In the genomic region with DNA sequence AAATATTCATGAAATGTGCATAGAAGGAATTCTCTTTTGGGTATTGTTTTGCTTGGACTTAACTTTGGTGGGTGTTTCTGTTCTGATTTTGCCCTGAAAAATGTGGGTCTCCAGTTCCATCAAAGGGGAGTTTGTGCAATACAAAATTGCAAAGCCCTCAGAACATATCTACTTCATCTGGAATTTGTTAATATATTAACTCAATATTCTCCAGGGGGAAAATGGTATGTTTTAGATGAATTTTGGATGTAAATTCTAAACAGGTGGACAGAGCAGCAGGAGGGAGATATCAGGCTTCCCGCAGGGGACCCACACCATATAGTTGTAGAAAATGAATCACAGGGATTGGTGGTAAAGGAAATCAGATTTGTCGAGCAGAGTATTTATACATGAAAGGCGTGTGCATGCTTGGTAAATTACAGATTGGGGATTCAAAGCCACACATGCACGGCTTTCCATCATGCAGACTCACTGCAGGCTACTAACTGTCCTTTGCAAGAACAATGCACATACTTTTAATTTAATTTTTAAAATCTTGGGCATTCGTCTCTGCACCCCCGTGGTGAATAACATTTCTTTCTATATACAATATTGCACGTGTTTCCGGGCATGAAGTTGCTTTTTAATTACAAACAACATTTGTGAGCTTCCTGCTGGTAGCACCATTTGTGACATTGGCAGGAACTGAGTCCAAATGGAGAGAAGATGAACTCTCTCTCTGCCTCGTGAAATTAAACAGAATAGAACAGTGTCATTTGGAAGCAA, we compare ENCODE assay signal across 14 mouse cellular contexts.
A peak's percentile ranks its signal among the peaks of the same experiment; 100 is the strongest.
DNase-seq lines count a peak whose midpoint lies in the region; ATAC-seq and TF ChIP-seq lines count a peak whose summit lies in the region.
"Had no signal": no experiment of that assay in that cellular context is flagged by ENCODE, and none has a peak within 500 bp of the region (broad histone marks: within the 10 kb centered on the region; RNA-seq: fewer than 3 reads in every experiment).

No protein-coding gene starts in this region.

- no peaks in the 10 kb centered on the region for H3K27me3 ChIP-seq in hindbrain, postnatal 0 days (ENCODE audit: insufficient read depth, low read length)
- no peaks in the 10 kb centered on the region for H3K27me3 ChIP-seq in hindbrain, embryonic 11.5 days (ENCODE audit: control insufficient read depth, insufficient read depth, low read length)
- no peaks in the 10 kb centered on the region for H3K27me3 ChIP-seq in cerebellum, adult 2 months (ENCODE audit: control insufficient read depth, insufficient read depth, low read length)
- H3K27me3 ChIP-seq in embryonic facial prominence, embryonic 13.5 days, result peaks cover 9% of the 10 kb centered on the region; the same call in 1 of the 2 replicates
- H3K27me3 ChIP-seq: hindbrain, embryonic 15.5 days; midbrain, embryonic 13.5 days had no signal

- H3K36me3 ChIP-seq in hindbrain, postnatal 0 days (ENCODE audit: insufficient read depth, low read length), result no peaks in the 10 kb centered on the region
- H3K36me3 ChIP-seq in hindbrain, embryonic 11.5 days (ENCODE audit: control insufficient read depth, insufficient read depth, low read length), result no peaks in the 10 kb centered on the region
- no peaks in the 10 kb centered on the region for H3K36me3 ChIP-seq in embryonic facial prominence, embryonic 13.5 days
- H3K36me3 ChIP-seq: hindbrain, embryonic 15.5 days; midbrain, embryonic 13.5 days had no signal

- H3K4me1 ChIP-seq in hindbrain, postnatal 0 days (ENCODE audit: insufficient read depth, low read length), result peaks cover 8% of the 10 kb centered on the region; the same call in 1 of the 2 replicates
- H3K4me1 ChIP-seq in hindbrain, embryonic 11.5 days (replicated peaks; ENCODE audit: control insufficient read depth, insufficient read depth, low read length), result no peaks in the 10 kb centered on the region
- peaks cover 11% of the 10 kb centered on the region; the same call in 1 of the 2 replicates for H3K4me1 ChIP-seq in cerebellum, adult 2 months (ENCODE audit: control insufficient read depth, insufficient read depth, low read length)
- H3K4me1 ChIP-seq in embryonic facial prominence, embryonic 13.5 days, result peaks cover 37% of the 10 kb centered on the region

- no peak overlapping the region for H3K4me3 ChIP-seq in hindbrain, postnatal 0 days (ENCODE audit: low read length)
- no peak overlapping the region for H3K4me3 ChIP-seq in hindbrain, embryonic 11.5 days (ENCODE audit: low read depth, low read length)
- no peak overlapping the region for H3K4me3 ChIP-seq in cerebellum, adult 2 months (replicated peaks; ENCODE audit: insufficient read depth, low read depth, low read length)
- H3K4me3 ChIP-seq in embryonic facial prominence, embryonic 13.5 days, result no peak overlapping the region
- H3K4me3 ChIP-seq: erythroblast, embryonic 14.5 days; hindbrain, embryonic 15.5 days; midbrain, embryonic 13.5 days had no signal

- DNase-seq in hindbrain, postnatal 0 days (ENCODE audit: low spot score), result peak; percentile 22
- no peak for DNase-seq in hindbrain, embryonic 11.5 days (ENCODE audit: low spot score)
- DNase-seq in brain, embryonic 14.5 days (ENCODE audit: low read depth), result peak; percentile 44
- DNase-seq in cerebellum, adult 2 months, result peak; percentile 68 to 87
- no peak for DNase-seq in thymus, postnatal 0 days (ENCODE audit: low spot score)
- no peak for DNase-seq in kidney, postnatal 4 days
- DNase-seq: gastrocnemius, postnatal 10 days; liver; lung, postnatal 36 days had no signal

- no peak overlapping the region for H3K27ac ChIP-seq in hindbrain, postnatal 0 days
- H3K27ac ChIP-seq in hindbrain, embryonic 11.5 days (ENCODE audit: low read depth, low read length), result no peak overlapping the region
- H3K27ac ChIP-seq in cerebellum, adult 2 months (ENCODE audit: insufficient read depth, low read length), result no peak overlapping the region
- H3K27ac ChIP-seq in embryonic facial prominence, embryonic 13.5 days, result 0 out of 2 replicates have a peak overlapping the region, but pooled peaks have one; percentile 39
- H3K27ac ChIP-seq: kidney, postnatal 0 days had no signal

- peak overlapping the region; percentile 8; the same call in 1 of the 2 replicates for H3K4me2 ChIP-seq in hindbrain, postnatal 0 days (ENCODE audit: low read depth, low read length)
- no peak overlapping the region for H3K4me2 ChIP-seq in hindbrain, embryonic 11.5 days (replicated peaks; ENCODE audit: low read depth, low read length)
- peak overlapping the region; percentile 27 for H3K4me2 ChIP-seq in embryonic facial prominence, embryonic 13.5 days
- H3K4me2 ChIP-seq: hindbrain, embryonic 15.5 days; midbrain, embryonic 13.5 days had no signal

- no peak for TF ChIP-seq CTCF in hindbrain, postnatal 0 days (IDR thresholded peaks at IDR 0.05; ENCODE audit: low read depth)
- TF ChIP-seq CTCF in brain, embryonic 14.5 days (IDR thresholded peaks at IDR 0.05; ENCODE audit: borderline replicate concordance, extremely low read depth, insufficient read depth, insufficient read length), result no peak
- TF ChIP-seq CTCF in cerebellum, adult 2 months (IDR thresholded peaks at IDR 0.05; ENCODE audit: borderline replicate concordance, insufficient read depth, low read depth, low read length), result no peak

- no peak for TF ChIP-seq POLR2A in brain, embryonic 14.5 days (IDR thresholded peaks at IDR 0.05; ENCODE audit: borderline replicate concordance, extremely low read depth, insufficient read depth, insufficient read length, poor library complexity, severe bottlenecking)
- TF ChIP-seq POLR2A in cerebellum, adult 2 months (IDR thresholded peaks at IDR 0.05; ENCODE audit: borderline replicate concordance, insufficient read depth, low read length), result no peak

- H3K9me3 ChIP-seq in hindbrain, postnatal 0 days (ENCODE audit: low read length), result no peaks in the 10 kb centered on the region
- no peaks in the 10 kb centered on the region for H3K9me3 ChIP-seq in hindbrain, embryonic 11.5 days (ENCODE audit: control insufficient read depth, low read length)
- no peaks in the 10 kb centered on the region for H3K9me3 ChIP-seq in embryonic facial prominence, embryonic 13.5 days
- H3K9me3 ChIP-seq: hindbrain, embryonic 15.5 days; midbrain, embryonic 13.5 days had no signal

- 42% methylated on average over 9 of the region's 9 CpGs for whole genome bisulfite sequencing in hindbrain, postnatal 0 days
- WGBS in hindbrain, embryonic 11.5 days, result 68% methylated on average over 9 of the region's 9 CpGs
- WGBS in cerebellum, adult 2 months, result 7% methylated on average over 9 of the region's 9 CpGs
- 21% methylated on average over 9 of the region's 9 CpGs for WGBS in embryonic facial prominence, embryonic 13.5 days

- no peak overlapping the region for H3K9ac ChIP-seq in hindbrain, postnatal 0 days (replicated peaks; ENCODE audit: low read length)
- H3K9ac ChIP-seq in hindbrain, embryonic 11.5 days (ENCODE audit: low read depth, low read length), result no peak overlapping the region
- H3K9ac ChIP-seq in embryonic facial prominence, embryonic 13.5 days, result no peak overlapping the region
- H3K9ac ChIP-seq: hindbrain, embryonic 15.5 days; midbrain, embryonic 13.5 days had no signal

- ATAC-seq in hindbrain, postnatal 0 days, result no peak
- ATAC-seq in hindbrain, embryonic 11.5 days (ENCODE audit: low FRiP score), result no peak
- peak; percentile 59; the same call in 1 of the 2 replicates for ATAC-seq in embryonic facial prominence, embryonic 13.5 days (ENCODE audit: insufficient number of reproducible peaks, insufficient read depth, low FRiP score, low TSS enrichment, low read depth)

Comparison
In these comparisons a context has a peak if more than half of its experiments do, and no peak if none do; other contexts are left out.
1. DNase-seq: peak in hindbrain, postnatal 0 days (single experiment), brain, embryonic 14.5 days (single experiment) and cerebellum, adult 2 months (2 of 2); none in hindbrain, embryonic 11.5 days (single experiment), thymus, postnatal 0 days (single experiment) and kidney, postnatal 4 days (0 of 2).